ENCODE assay signal across 31 mouse cellular contexts in the genomic region with DNA sequence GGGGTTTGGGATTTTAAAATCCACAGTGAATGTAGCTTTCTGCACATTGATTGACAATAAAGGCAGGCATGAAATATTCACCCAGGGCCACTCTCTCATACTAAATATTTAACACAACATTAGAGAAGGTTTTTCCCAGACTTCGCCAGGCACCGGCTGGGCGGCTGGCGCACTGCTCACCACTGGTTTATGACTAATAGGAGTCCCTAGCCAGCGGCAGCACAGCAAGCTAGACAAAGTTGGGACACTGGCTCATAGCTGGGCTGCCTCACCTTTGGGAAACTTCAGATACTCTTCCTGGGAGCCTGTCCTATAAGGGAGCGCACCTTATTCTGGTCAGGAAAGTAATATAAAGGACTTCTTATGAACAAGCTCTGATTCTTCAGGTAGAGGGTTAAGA. TPM values are rescaled to one million over a fixed set of nuclear protein-coding genes. Genes with fewer than 3 reads are reported as not detected.
DNase-seq lines count a peak whose midpoint lies in the region; ATAC-seq and TF ChIP-seq lines count a peak whose summit lies in the region.
"Had no signal": no experiment of that assay in that cellular context is flagged by ENCODE, and none has a peak within 500 bp of the region (broad histone marks: within the 10 kb centered on the region; RNA-seq: fewer than 3 reads in every experiment).

No protein-coding gene starts in this region.

- DNase-seq in gastrocnemius, adult 2 months, result peak; percentile 66
- DNase-seq in gastrocnemius, adult 18-20 months (ENCODE audit: low spot score), result no peak
- DNase-seq in kidney, postnatal 0 days (ENCODE audit: low spot score), result no peak
- no peak for DNase-seq in kidney, postnatal 4 days
- no peak for DNase-seq in limb, embryonic 14.5 days (ENCODE audit: low spot score)
- no peak for DNase-seq in cerebellum, postnatal 36 days
- DNase-seq: adrenal gland, postnatal 25 days; cerebellum, adult 9-10 months; heart, postnatal 4 days; lung, embryonic 14.5 days; thymus, adult 18-20 months had no signal

- intact Hi-C loops in gastrocnemius, adult 2 months (cut with DNase I), result no loop called here

- peak overlapping the region; percentile 85 for H3K4me2 ChIP-seq in kidney, postnatal 0 days (ENCODE audit: low read length)
- H3K4me2 ChIP-seq in limb, embryonic 14.5 days (replicated peaks; ENCODE audit: low read depth, low read length, severe bottlenecking), result peak overlapping the region; percentile 39
- H3K4me2 ChIP-seq in neural tube, embryonic 15.5 days, result peak overlapping the region; percentile 51
- H3K4me2 ChIP-seq: embryonic facial prominence, embryonic 15.5 days; heart, embryonic 15.5 days; hindbrain, embryonic 14.5 days; lung, embryonic 14.5 days; midbrain, embryonic 12.5 days had no signal

- H3K27me3 ChIP-seq in kidney, postnatal 0 days (ENCODE audit: insufficient read depth, low read length), result peaks cover 34% of the 10 kb centered on the region
- peaks cover 90% of the 10 kb centered on the region for H3K27me3 ChIP-seq in limb, embryonic 14.5 days (ENCODE audit: control insufficient read depth, insufficient read depth, low read length)
- peaks cover 68% of the 10 kb centered on the region for H3K27me3 ChIP-seq in neural tube, embryonic 15.5 days (replicated peaks)

- H3K9ac ChIP-seq in kidney, postnatal 0 days (ENCODE audit: low read depth, low read length), result no peak overlapping the region
- peak overlapping the region; percentile 70; the same call in 1 of the 2 replicates for H3K9ac ChIP-seq in limb, embryonic 14.5 days (ENCODE audit: low read depth, low read length, severe bottlenecking)
- H3K9ac ChIP-seq in neural tube, embryonic 15.5 days (replicated peaks), result 0 out of 2 replicates have a peak overlapping the region, but pooled peaks have one; percentile 14
- H3K9ac ChIP-seq: embryonic facial prominence, embryonic 15.5 days; heart, embryonic 15.5 days; hindbrain, embryonic 14.5 days; liver, embryonic 14.5 days; lung, embryonic 14.5 days; midbrain, embryonic 12.5 days had no signal

- peak overlapping the region; percentile 87 for H3K4me3 ChIP-seq in gastrocnemius, adult 2 months
- peak overlapping the region; percentile 59 for H3K4me3 ChIP-seq in kidney, postnatal 0 days (replicated peaks; ENCODE audit: low read depth, low read length)
- H3K4me3 ChIP-seq in limb, embryonic 14.5 days (replicated peaks; ENCODE audit: low read length), result peak overlapping the region; percentile 44; the same call in 1 of the 2 replicates
- peak overlapping the region; percentile 43 for H3K4me3 ChIP-seq in neural tube, embryonic 15.5 days (replicated peaks)
- H3K4me3 ChIP-seq: embryonic facial prominence, embryonic 15.5 days; heart, embryonic 15.5 days; midbrain, embryonic 12.5 days had no signal

- H3K4me1 ChIP-seq in kidney, postnatal 0 days (replicated peaks; ENCODE audit: insufficient read depth, low read length), result peaks cover 13% of the 10 kb centered on the region
- H3K4me1 ChIP-seq in limb, embryonic 14.5 days (ENCODE audit: control insufficient read depth, insufficient read depth, low read length), result no peaks in the 10 kb centered on the region
- 0 out of 2 replicates have a peak, but pooled peaks cover 9% of the 10 kb centered on the region for H3K4me1 ChIP-seq in neural tube, embryonic 15.5 days
- H3K4me1 ChIP-seq: embryonic facial prominence, embryonic 15.5 days; midbrain, embryonic 12.5 days had no signal

- ATAC-seq in kidney, postnatal 0 days (replicated peaks; ENCODE audit: low FRiP score, low read depth), result no peak
- no peak for ATAC-seq in limb, embryonic 14.5 days (ENCODE audit: low FRiP score, low read depth)
- ATAC-seq in neural tube, embryonic 15.5 days (ENCODE audit: low FRiP score), result no peak
- ATAC-seq in CD4-positive, CD25-positive, alpha-beta regulatory T cell, adult 4 months, result no peak
- ATAC-seq: forebrain, embryonic 14.5 days had no signal

- no peak for TF ChIP-seq CTCF in gastrocnemius, adult 2 months (IDR thresholded peaks at IDR 0.05)
- TF ChIP-seq CTCF in kidney, postnatal 0 days (IDR thresholded peaks at IDR 0.05; ENCODE audit: low read depth), result no peak

- no peaks in the 10 kb centered on the region for H3K36me3 ChIP-seq in kidney, postnatal 0 days (ENCODE audit: insufficient read depth, low read length)
- no peaks in the 10 kb centered on the region for H3K36me3 ChIP-seq in limb, embryonic 14.5 days (ENCODE audit: control insufficient read depth, insufficient read depth, low read length)
- no peaks in the 10 kb centered on the region for H3K36me3 ChIP-seq in neural tube, embryonic 15.5 days
- H3K36me3 ChIP-seq: embryonic facial prominence, embryonic 15.5 days; heart, embryonic 15.5 days; midbrain, embryonic 12.5 days had no signal

- H3K27ac ChIP-seq in gastrocnemius, adult 2 months, result peak overlapping the region; percentile 96
- H3K27ac ChIP-seq in kidney, postnatal 0 days, result no peak overlapping the region
- H3K27ac ChIP-seq in limb, embryonic 14.5 days (replicated peaks; ENCODE audit: low read depth, low read length), result no peak overlapping the region
- H3K27ac ChIP-seq in neural tube, embryonic 15.5 days (replicated peaks), result peak overlapping the region; percentile 77
- H3K27ac ChIP-seq: embryonic facial prominence, embryonic 15.5 days; heart, embryonic 15.5 days; hindbrain, embryonic 14.5 days; liver, embryonic 14.5 days; midbrain, embryonic 12.5 days had no signal

- 46% methylated on average over 6 of the region's 6 CpGs for WGBS in kidney, postnatal 0 days
- 11% methylated on average over 6 of the region's 6 CpGs for WGBS in limb, embryonic 14.5 days
- WGBS in neural tube, embryonic 15.5 days, result 6% methylated on average over 6 of the region's 6 CpGs

- TF ChIP-seq POLR2A in limb, embryonic 14.5 days (IDR thresholded peaks at IDR 0.05; ENCODE audit: borderline replicate concordance, extremely low read depth, insufficient read depth, insufficient read length), result no peak

- no peaks in the 10 kb centered on the region for H3K9me3 ChIP-seq in kidney, postnatal 0 days (replicated peaks; ENCODE audit: low read length)
- no peaks in the 10 kb centered on the region for H3K9me3 ChIP-seq in limb, embryonic 14.5 days (ENCODE audit: control insufficient read depth, low read length)
- no peaks in the 10 kb centered on the region for H3K9me3 ChIP-seq in neural tube, embryonic 15.5 days (replicated peaks)
- H3K9me3 ChIP-seq: embryonic facial prominence, embryonic 15.5 days; heart, embryonic 15.5 days; midbrain, embryonic 12.5 days had no signal

RNA-seq across cellular contexts. Expression of gene Hoxc11, which starts 0.7 kb away (rescaled TPM):
- total RNA-seq in gastrocnemius, adult 2 months (2021), result 10 to 100 TPM in 1 of 2 experiments, 1 to 10 TPM in 1; 6.9 to 11.7 TPM
- 1 to 10 TPM; 6.7 to 8.3 TPM for total RNA-seq in gastrocnemius, adult 18-20 months (2021)
- polyA plus RNA-seq in kidney, postnatal 0 days (2015; fragmentation: Nextera tagmentation; extraction: Ambion mirVana), result 1.5 and 1.8 TPM in 2 replicates
- 7.4 and 7.6 TPM in 2 replicates for polyA plus RNA-seq in limb, embryonic 14.5 days (2012; rRNA removed)
- polyA plus RNA-seq in limb, embryonic 14.5 days (2014; fragmentation: Nextera tagmentation; extraction: Ambion mirVana), result 1.4 TPM in 2 replicates
- polyA plus RNA-seq in neural tube, embryonic 15.5 days (2015; fragmentation: Nextera tagmentation; extraction: Ambion mirVana), result 2.1 and 5.6 TPM in 2 replicates
- not detected for polyA plus RNA-seq in CD4-positive, CD25-positive, alpha-beta regulatory T cell, adult 4 months (2017; shearing (Covaris generic))
- total RNA-seq: adrenal gland, postnatal 25 days; common myeloid progenitor, adult 5-6 weeks; ES-E14; heart, postnatal 4 days; layer of hippocampus, adult 8-10 months; left cerebral cortex, adult 18-20 months; left cerebral cortex, postnatal 25 days; megakaryocyte, adult 5-6 weeks had no signal
- polyA plus RNA-seq: brain, embryonic 14.5 days; embryonic facial prominence, embryonic 15.5 days; forebrain, embryonic 14.5 days; frontal cortex, adult 2 months; heart, embryonic 15.5 days; hindbrain, embryonic 14.5 days; liver, embryonic 14.5 days; lung, embryonic 14.5 days; midbrain, embryonic 12.5 days; small intestine, adult 2 months; stomach, embryonic 16.5 days had no signal

RNA-seq across cellular contexts. Expression of gene Hoxc10, which starts 13.0 kb away (rescaled TPM):
- 10 to 100 TPM; 72.4 to 84.8 TPM for total RNA-seq in gastrocnemius, adult 2 months (2021)
- 10 to 100 TPM; 78.5 to 88.0 TPM for total RNA-seq in gastrocnemius, adult 18-20 months (2021)
- polyA plus RNA-seq in kidney, postnatal 0 days (2015; fragmentation: Nextera tagmentation; extraction: Ambion mirVana), result 30.6 and 34.1 TPM in 2 replicates
- polyA plus RNA-seq in limb, embryonic 14.5 days (2012; rRNA removed), result 9.7 and 14.3 TPM in 2 replicates
- 5.8 and 6.0 TPM in 2 replicates for polyA plus RNA-seq in limb, embryonic 14.5 days (2014; fragmentation: Nextera tagmentation; extraction: Ambion mirVana)
- 51.3 and 71.0 TPM in 2 replicates for polyA plus RNA-seq in neural tube, embryonic 15.5 days (2015; fragmentation: Nextera tagmentation; extraction: Ambion mirVana)
- not detected for polyA plus RNA-seq in CD4-positive, CD25-positive, alpha-beta regulatory T cell, adult 4 months (2017; shearing (Covaris generic))
- total RNA-seq: common myeloid progenitor, adult 5-6 weeks; heart, postnatal 4 days; layer of hippocampus, adult 8-10 months; left cerebral cortex, adult 18-20 months; left cerebral cortex, postnatal 25 days; megakaryocyte, adult 5-6 weeks had no signal
- polyA plus RNA-seq: brain, embryonic 14.5 days; embryonic facial prominence, embryonic 15.5 days; forebrain, embryonic 14.5 days; frontal cortex, adult 2 months; heart, embryonic 15.5 days; hindbrain, embryonic 14.5 days; liver, embryonic 14.5 days; lung, embryonic 14.5 days; midbrain, embryonic 12.5 days; small intestine, adult 2 months had no signal

RNA-seq across cellular contexts. Expression of gene Hoxc5, which starts 13.7 kb away (rescaled TPM):
- total RNA-seq in gastrocnemius, adult 2 months (2021), result 1 to 10 TPM; 2.7 to 2.9 TPM
- total RNA-seq in gastrocnemius, adult 18-20 months (2021), result 1 to 10 TPM; 1.5 to 2.1 TPM
- 2.7 and 3.9 TPM in 2 replicates for polyA plus RNA-seq in kidney, postnatal 0 days (2015; fragmentation: Nextera tagmentation; extraction: Ambion mirVana)
- 7.6 and 9.0 TPM in 2 replicates for polyA plus RNA-seq in limb, embryonic 14.5 days (2012; rRNA removed)
- polyA plus RNA-seq in limb, embryonic 14.5 days (2014; fragmentation: Nextera tagmentation; extraction: Ambion mirVana), result 2.6 and 3.5 TPM in 2 replicates
- polyA plus RNA-seq in neural tube, embryonic 15.5 days (2015; fragmentation: Nextera tagmentation; extraction: Ambion mirVana), result 14.6 and 20.7 TPM in 2 replicates
- not detected for polyA plus RNA-seq in CD4-positive, CD25-positive, alpha-beta regulatory T cell, adult 4 months (2017; shearing (Covaris generic))
- total RNA-seq: common myeloid progenitor, adult 5-6 weeks; heart, postnatal 4 days; layer of hippocampus, adult 8-10 months; left cerebral cortex, adult 18-20 months; left cerebral cortex, postnatal 25 days; megakaryocyte, adult 5-6 weeks had no signal
- polyA plus RNA-seq: forebrain, embryonic 14.5 days; frontal cortex, adult 2 months; midbrain, embryonic 12.5 days had no signal

RNA-seq across cellular contexts. Expression of gene Hoxc12, which starts 17.0 kb away (rescaled TPM):
- total RNA-seq in gastrocnemius, adult 2 months (2021), result not detected
- not detected for total RNA-seq in gastrocnemius, adult 18-20 months (2021)
- not detected in 2 replicates for polyA plus RNA-seq in kidney, postnatal 0 days (2015; fragmentation: Nextera tagmentation; extraction: Ambion mirVana)
- polyA plus RNA-seq in limb, embryonic 14.5 days (2012; rRNA removed), result 3.6 and 4.5 TPM in 2 replicates
- 4.0 and 4.2 TPM in 2 replicates for polyA plus RNA-seq in limb, embryonic 14.5 days (2014; fragmentation: Nextera tagmentation; extraction: Ambion mirVana)
- polyA plus RNA-seq in neural tube, embryonic 15.5 days (2015; fragmentation: Nextera tagmentation; extraction: Ambion mirVana), result 12.7 and 19.7 TPM in 2 replicates
- not detected for polyA plus RNA-seq in CD4-positive, CD25-positive, alpha-beta regulatory T cell, adult 4 months (2017; shearing (Covaris generic))
- total RNA-seq: adrenal gland, postnatal 25 days; common myeloid progenitor, adult 5-6 weeks; heart, postnatal 4 days; layer of hippocampus, adult 8-10 months; left cerebral cortex, adult 18-20 months; left cerebral cortex, postnatal 25 days; megakaryocyte, adult 5-6 weeks had no signal
- polyA plus RNA-seq: brain, embryonic 14.5 days; forebrain, embryonic 14.5 days; frontal cortex, adult 2 months; gonadal fat pad, adult 2 months; heart, embryonic 15.5 days; hindbrain, embryonic 14.5 days; intestine, embryonic 14.5 days; liver, embryonic 14.5 days; lung, embryonic 14.5 days; midbrain, embryonic 12.5 days; small intestine, adult 2 months; stomach, embryonic 16.5 days had no signal

RNA-seq across cellular contexts. Expression of gene Hoxc9, which starts 22.7 kb away (rescaled TPM):
- total RNA-seq in gastrocnemius, adult 2 months (2021), result 1 to 10 TPM; 6.7 to 8.3 TPM
- 1 to 10 TPM; 6.8 to 7.4 TPM for total RNA-seq in gastrocnemius, adult 18-20 months (2021)
- 11.0 and 12.4 TPM in 2 replicates for polyA plus RNA-seq in kidney, postnatal 0 days (2015; fragmentation: Nextera tagmentation; extraction: Ambion mirVana)
- 2.1 TPM in 2 replicates for polyA plus RNA-seq in limb, embryonic 14.5 days (2012; rRNA removed)
- polyA plus RNA-seq in limb, embryonic 14.5 days (2014; fragmentation: Nextera tagmentation; extraction: Ambion mirVana), result 1.1 and 1.3 TPM in 2 replicates
- polyA plus RNA-seq in neural tube, embryonic 15.5 days (2015; fragmentation: Nextera tagmentation; extraction: Ambion mirVana), result 19.7 and 30.9 TPM in 2 replicates
- polyA plus RNA-seq in CD4-positive, CD25-positive, alpha-beta regulatory T cell, adult 4 months (2017; shearing (Covaris generic)), result not detected
- total RNA-seq: common myeloid progenitor, adult 5-6 weeks; heart, postnatal 4 days; layer of hippocampus, adult 8-10 months; left cerebral cortex, adult 18-20 months; left cerebral cortex, postnatal 25 days; megakaryocyte, adult 5-6 weeks had no signal
- polyA plus RNA-seq: brain, embryonic 14.5 days; embryonic facial prominence, embryonic 15.5 days; forebrain, embryonic 14.5 days; frontal cortex, adult 2 months; heart, embryonic 15.5 days; lung, embryonic 14.5 days; midbrain, embryonic 12.5 days; stomach, embryonic 16.5 days had no signal

Comparison
In these comparisons a context has a peak if more than half of its experiments do, and no peak if none do; other contexts are left out.
1. H3K27ac ChIP-seq: peak in gastrocnemius, adult 2 months (single experiment) and neural tube, embryonic 15.5 days (single experiment); none in kidney, postnatal 0 days (single experiment) and limb, embryonic 14.5 days (single experiment).
2. RNA of gene Hoxc10, which starts 13.0 kb away (polyA plus RNA-seq): 51.3 to 71.0 TPM in neural tube, embryonic 15.5 days, 30.6 to 34.1 TPM in kidney, postnatal 0 days and 5.8 to 14.3 TPM in limb, embryonic 14.5 days; not detected in CD4-positive, CD25-positive, alpha-beta regulatory T cell, adult 4 months; every median in the first group is over 4 times any median in the second.
3. Peak in every context shown above with its lines, with median percentiles within 50 percentile points of each other: H3K4me3 ChIP-seq and H3K4me2 ChIP-seq.